Mouse (Mus musculus) c-Kit-positive CD71-negative TER-119-negative erythroid progenitor cells, embryonic 14.5 days (primary cell): Measurements from ENCODE around the gene Spry2.

ENCODE experiments used
- DNase-seq: peaks from one replicate; pipeline ENCODE4 v3.0.0-alpha.2; 2013; ENCODE audit warnings: low read depth

The Spry2 gene

GRCm38 (mm10) chr14:105892941-105893622 is 3.5 kb downstream of the Spry2 start:
- DNase-seq, result no peak

GRCm38 (mm10) chr14:105890516-105891231 is 5.9 kb downstream of the Spry2 start:
- no peak for DNase-seq

GRCm38 (mm10) chr14:105886643-105887374 is 9.8 kb downstream of the Spry2 start:
- no peak for DNase-seq

GRCm38 (mm10) chr14:105885249-105885648 is 11.4 kb downstream of the Spry2 start:
- no peak for DNase-seq

- DNase-seq, result no peak
Observed at GRCm38 (mm10) chr14:105883215-105883614, 13.4 kb downstream of the Spry2 start.

GRCm38 (mm10) chr14:105878359-105878758 is 18.3 kb downstream of the Spry2 start:
- DNase-seq, result no peak

- no peak for DNase-seq
Observed at GRCm38 (mm10) chr14:105876375-105876774, 20.2 kb downstream of the Spry2 start.

GRCm38 (mm10) chr14:105870370-105870936 is 26.2 kb downstream of the Spry2 start:
- DNase-seq, result no peak

GRCm38 (mm10) chr14:105865381-105865938 is 31.2 kb downstream of the Spry2 start:
- DNase-seq, result no peak

GRCm38 (mm10) chr14:105862199-105862598 is 34.4 kb downstream of the Spry2 start:
- no peak for DNase-seq

GRCm38 (mm10) chr14:105860920-105861319 is 35.7 kb downstream of the Spry2 start:
- no peak for DNase-seq

GRCm38 (mm10) chr14:105860276-105860675 is 36.3 kb downstream of the Spry2 start:
- no peak for DNase-seq

- no peak for DNase-seq
Observed at GRCm38 (mm10) chr14:105859876-105860275, 36.7 kb downstream of the Spry2 start.

- no peak for DNase-seq
Observed at GRCm38 (mm10) chr14:105859368-105859767, 37.3 kb downstream of the Spry2 start.

GRCm38 (mm10) chr14:105858935-105859334 is 37.7 kb downstream of the Spry2 start:
- no peak for DNase-seq

GRCm38 (mm10) chr14:105851359-105852067 is 45.1 kb downstream of the Spry2 start:
- DNase-seq, result no peak
